Mouse (Mus musculus) inflammation-experienced regulatory T-cells, adult 6 months (primary cell): ENCODE results near the gene Skida1. TPM values are rescaled to one million over a fixed set of nuclear protein-coding genes. Genes with fewer than 3 reads are reported as not detected.

Experiments used
- ATAC-seq: one replicate; pipeline ENCODE4 v1.8.0; 2017
- polyA plus RNA-seq, 3 experiments: library from polyadenylated mRNA; unstranded; fragments of 100-300 nt; shearing (Covaris generic); gene quantifications; one replicate each; pipeline ENCODE4 v1.2.1; 2017

Gene Skida1
- polyA plus RNA-seq, 3 experiments from 2014 or later, result 0.37 to 1.0 (median 0.83) TPM

GRCm38 (mm10) chr2:18055016-18055928 lies 6.4 kb upstream of the Skida1 start, which contains the start of gene Mllt10:
Mllt10 (plus strand) TSS chr2:18055237.
- ATAC-seq, result no peak

- no peak for ATAC-seq
Measured at GRCm38 (mm10) chr2:18053951-18054530, 5.2 kb upstream of the Skida1 start.

- no peak for ATAC-seq
Measured at GRCm38 (mm10) chr2:18053243-18053950, 4.5 kb upstream of the Skida1 start.

- ATAC-seq, result no peak
Measured at GRCm38 (mm10) chr2:18052581-18052980, 3.7 kb upstream of the Skida1 start.

- ATAC-seq, result no peak
Measured at GRCm38 (mm10) chr2:18051831-18052170, 3.0 kb upstream of the Skida1 start.

- ATAC-seq, result no peak
Measured at GRCm38 (mm10) chr2:18051026-18051830, 2.4 kb upstream of the Skida1 start.

- ATAC-seq, result peak; percentile 44
Measured at GRCm38 (mm10) chr2:18050541-18050985, 1.7 kb upstream of the Skida1 start.

GRCm38 (mm10) chr2:18050018-18050417 lies 1.2 kb upstream of the Skida1 start:
- ATAC-seq, result no peak

- ATAC-seq, result no peak
Measured at GRCm38 (mm10) chr2:18049279-18049821, 499 bp upstream of the Skida1 start.

GRCm38 (mm10) chr2:18047646-18048452 lies 1.0 kb downstream of the Skida1 start:
- ATAC-seq, result peak; percentile 48

- peak; percentile 45 for ATAC-seq
Measured at GRCm38 (mm10) chr2:18046758-18047645, 1.8 kb downstream of the Skida1 start.

GRCm38 (mm10) chr2:18046186-18046585 lies 2.7 kb downstream of the Skida1 start:
- ATAC-seq, result no peak

- ATAC-seq, result no peak
Measured at GRCm38 (mm10) chr2:18045781-18046181, 3.1 kb downstream of the Skida1 start.

- no peak for ATAC-seq
Measured at GRCm38 (mm10) chr2:18045143-18045780, 3.6 kb downstream of the Skida1 start.

GRCm38 (mm10) chr2:18041199-18041885 lies 7.5 kb downstream of the Skida1 start:
- ATAC-seq, result no peak

GRCm38 (mm10) chr2:18040347-18041160 lies 8.3 kb downstream of the Skida1 start:
- ATAC-seq, result no peak

GRCm38 (mm10) chr2:18039566-18040290 lies 9.1 kb downstream of the Skida1 start:
- ATAC-seq, result no peak
